Mouse (Mus musculus): Measurements from ENCODE around the gene Uchl3. TPM values are rescaled to one million over a fixed set of nuclear protein-coding genes. Genes with fewer than 3 reads are reported as not detected.
A peak's percentile ranks its signal among the peaks of the same experiment; 100 is the strongest.

Gene Uchl3
- polyA plus RNA-seq, 1 experiment = 48.4 TPM

GRCm38 (mm10) chr14:101672226-101672625 is 18.5 kb downstream of the Uchl3 start:
- Histone ChIP-seq H3K4me1 (ENCODE audit: control insufficient read depth, insufficient read depth, low read length) (peaks cover 7% of the 10 kb centered on the region), H3K4me3 (replicated peaks; ENCODE audit: insufficient read depth, low read depth, low read length) (no peak overlapping the region), H3K27ac (ENCODE audit: insufficient read depth, low read length) (no peak overlapping the region), H3K27me3 (ENCODE audit: control insufficient read depth, insufficient read depth, low read length) (no peaks in the 10 kb centered on the region)
- WGBS = 100% methylated on average over 1 of the region's 1 CpGs
- no peak for DNase-seq
- TF ChIP-seq CTCF (IDR thresholded peaks at IDR 0.05; ENCODE audit: borderline replicate concordance, insufficient read depth, low read depth, low read length) (no peak), POLR2A (IDR thresholded peaks at IDR 0.05; ENCODE audit: borderline replicate concordance, insufficient read depth, low read length) (no peak)

- Histone ChIP-seq H3K27ac (ENCODE audit: insufficient read depth, low read length) (no peak overlapping the region), H3K4me3 (replicated peaks; ENCODE audit: insufficient read depth, low read depth, low read length) (no peak overlapping the region), H3K4me1 (ENCODE audit: control insufficient read depth, insufficient read depth, low read length) (no peaks in the 10 kb centered on the region), H3K27me3 (ENCODE audit: control insufficient read depth, insufficient read depth, low read length) (no peaks in the 10 kb centered on the region)
- no peak for TF ChIP-seq POLR2A (IDR thresholded peaks at IDR 0.05; ENCODE audit: borderline replicate concordance, insufficient read depth, low read length)
- no peak for TF ChIP-seq CTCF (IDR thresholded peaks at IDR 0.05; ENCODE audit: borderline replicate concordance, insufficient read depth, low read depth, low read length)
- WGBS = 92% methylated on average over 6 of the region's 6 CpGs
- no peak for DNase-seq
Measured at GRCm38 (mm10) chr14:101687696-101688095, 33.9 kb downstream of the Uchl3 start.

GRCm38 (mm10) chr14:101688406-101688805 is 34.6 kb downstream of the Uchl3 start:
- no peaks in the 10 kb centered on the region for H3K4me1 ChIP-seq (ENCODE audit: control insufficient read depth, insufficient read depth, low read length)
- H3K4me3 ChIP-seq (replicated peaks; ENCODE audit: insufficient read depth, low read depth, low read length) = no peak overlapping the region
- no peak for DNase-seq
- H3K27me3 ChIP-seq (ENCODE audit: control insufficient read depth, insufficient read depth, low read length) = no peaks in the 10 kb centered on the region
- no peak overlapping the region for H3K27ac ChIP-seq (ENCODE audit: insufficient read depth, low read length)
- TF ChIP-seq POLR2A (IDR thresholded peaks at IDR 0.05; ENCODE audit: borderline replicate concordance, insufficient read depth, low read length) (no peak), CTCF (IDR thresholded peaks at IDR 0.05; ENCODE audit: borderline replicate concordance, insufficient read depth, low read depth, low read length) (no peak)
- WGBS = 79% methylated on average over 2 of the region's 2 CpGs

GRCm38 (mm10) chr14:101704479-101704878 is 50.7 kb downstream of the Uchl3 start:
- H3K27ac ChIP-seq (ENCODE audit: insufficient read depth, low read length) = no peak overlapping the region
- 83% methylated on average over 4 of the region's 4 CpGs for WGBS
- H3K27me3 ChIP-seq (ENCODE audit: control insufficient read depth, insufficient read depth, low read length) = no peaks in the 10 kb centered on the region
- TF ChIP-seq POLR2A (IDR thresholded peaks at IDR 0.05; ENCODE audit: borderline replicate concordance, insufficient read depth, low read length) (no peak), CTCF (IDR thresholded peaks at IDR 0.05; ENCODE audit: borderline replicate concordance, insufficient read depth, low read depth, low read length) (no peak)
- DNase-seq = no peak
- H3K4me3 ChIP-seq (replicated peaks; ENCODE audit: insufficient read depth, low read depth, low read length) = no peak overlapping the region
- H3K4me1 ChIP-seq (ENCODE audit: control insufficient read depth, insufficient read depth, low read length) = no peaks in the 10 kb centered on the region

GRCm38 (mm10) chr14:101707088-101707487 is 53.3 kb downstream of the Uchl3 start:
- H3K4me3 ChIP-seq (replicated peaks; ENCODE audit: insufficient read depth, low read depth, low read length) = no peak overlapping the region
- H3K27ac ChIP-seq (ENCODE audit: insufficient read depth, low read length) = no peak overlapping the region
- H3K4me1 ChIP-seq (ENCODE audit: control insufficient read depth, insufficient read depth, low read length) = no peaks in the 10 kb centered on the region
- 89% methylated on average over 5 of the region's 5 CpGs for WGBS
- TF ChIP-seq POLR2A (IDR thresholded peaks at IDR 0.05; ENCODE audit: borderline replicate concordance, insufficient read depth, low read length) (no peak), CTCF (IDR thresholded peaks at IDR 0.05; ENCODE audit: borderline replicate concordance, insufficient read depth, low read depth, low read length) (no peak)
- DNase-seq = no peak
- H3K27me3 ChIP-seq (ENCODE audit: control insufficient read depth, insufficient read depth, low read length) = no peaks in the 10 kb centered on the region

GRCm38 (mm10) chr14:101714414-101714813 is 60.6 kb downstream of the Uchl3 start:
- H3K4me3 ChIP-seq (replicated peaks; ENCODE audit: insufficient read depth, low read depth, low read length) = no peak overlapping the region
- WGBS = 72% methylated on average over 2 of the region's 2 CpGs
- no peak for TF ChIP-seq POLR2A (IDR thresholded peaks at IDR 0.05; ENCODE audit: borderline replicate concordance, insufficient read depth, low read length)
- no peak for TF ChIP-seq CTCF (IDR thresholded peaks at IDR 0.05; ENCODE audit: borderline replicate concordance, insufficient read depth, low read depth, low read length)
- no peaks in the 10 kb centered on the region for H3K4me1 ChIP-seq (ENCODE audit: control insufficient read depth, insufficient read depth, low read length)
- H3K27me3 ChIP-seq (ENCODE audit: control insufficient read depth, insufficient read depth, low read length) = no peaks in the 10 kb centered on the region
- DNase-seq = no peak
- H3K27ac ChIP-seq (ENCODE audit: insufficient read depth, low read length) = no peak overlapping the region

- H3K4me1 ChIP-seq (ENCODE audit: control insufficient read depth, insufficient read depth, low read length) = peaks cover 3% of the 10 kb centered on the region; the same call in 1 of the 2 replicates
- H3K4me3 ChIP-seq (replicated peaks; ENCODE audit: insufficient read depth, low read depth, low read length) = peak within 1 kb of the TSS; percentile 55
- DNase-seq = peak; percentile 35 to 43
- no peak for TF ChIP-seq CTCF (IDR thresholded peaks at IDR 0.05; ENCODE audit: borderline replicate concordance, insufficient read depth, low read depth, low read length)
- no peak within 1 kb of the TSS for H3K27ac ChIP-seq (ENCODE audit: insufficient read depth, low read length)
- under 1% methylated on average over 51 of the region's 51 CpGs for WGBS
- no peaks in the 10 kb centered on the region; the same call in 1 of the 2 replicates for H3K27me3 ChIP-seq (ENCODE audit: control insufficient read depth, insufficient read depth, low read length)
Measured at GRCm38 (mm10) chr14:101729237-101729971, 75.6 kb downstream of the Uchl3 start, which contains the start of the genes Gm9922 and Lmo7. Gene Gm9922, minus strand, starts transcription at chr14:101729814. Gene Lmo7, plus strand, starts transcription at chr14:101729957.

All from cerebellum, adult 2 months (tissue).